Mouse (Mus musculus) embryo, embryonic 11 days (tissue): ENCODE results near the gene Atox1.
"Not testable (repeated sequence)": the region's sequence is repeated elsewhere in the genome, so short reads cannot be mapped to it uniquely, and the experiment has no call there.

Source experiments
- DNase-seq: peaks from one replicate; pipeline ENCODE4 v3.0.0-alpha.2; 2015

Atox1 gene

GRCm38 (mm10) chr11:55449531-55449930, 11.5 kb downstream of the Atox1 start:
- DNase-seq: no peak

GRCm38 (mm10) chr11:55446579-55446978, 14.5 kb downstream of the Atox1 start:
- DNase-seq: peak; percentile 82

GRCm38 (mm10) chr11:55444772-55445171, 16.3 kb downstream of the Atox1 start:
- DNase-seq: peak; percentile 93

- no peak for DNase-seq
Observed at GRCm38 (mm10) chr11:55439718-55440117, 21.3 kb downstream of the Atox1 start.

- no peak for DNase-seq
Observed at GRCm38 (mm10) chr11:55438031-55438430, 23.0 kb downstream of the Atox1 start.

- DNase-seq: no peak
Observed at GRCm38 (mm10) chr11:55436089-55436488, 24.9 kb downstream of the Atox1 start.

GRCm38 (mm10) chr11:55432981-55433380, 28.1 kb downstream of the Atox1 start:
- peak; percentile 15 for DNase-seq

- DNase-seq: no peak
Observed at GRCm38 (mm10) chr11:55429973-55430372, 31.1 kb downstream of the Atox1 start.

GRCm38 (mm10) chr11:55428186-55429012, 32.6 kb downstream of the Atox1 start:
- DNase-seq: peak; percentile 90

GRCm38 (mm10) chr11:55424746-55425360, 36.2 kb downstream of the Atox1 start:
- DNase-seq: no peak

- DNase-seq: peak; percentile 82
Observed at GRCm38 (mm10) chr11:55423756-55424155, 37.3 kb downstream of the Atox1 start.

- no peak for DNase-seq
Observed at GRCm38 (mm10) chr11:55422978-55423377, 38.1 kb downstream of the Atox1 start, which contains the start of gene Sparc. Gene Sparc (minus strand): TSS chr11:55423183.

- DNase-seq: peak; percentile 79
Observed at GRCm38 (mm10) chr11:55419678-55420307, 41.2 kb downstream of the Atox1 start.

GRCm38 (mm10) chr11:55419296-55419677, 41.8 kb downstream of the Atox1 start:
- DNase-seq: no peak

GRCm38 (mm10) chr11:55418704-55419061, 42.4 kb downstream of the Atox1 start:
- peak; percentile 20 for DNase-seq

- peak; percentile 90 for DNase-seq
Observed at GRCm38 (mm10) chr11:55417898-55418703, 42.9 kb downstream of the Atox1 start.

- no peak for DNase-seq
Observed at GRCm38 (mm10) chr11:55416609-55417265, 44.3 kb downstream of the Atox1 start.

GRCm38 (mm10) chr11:55415731-55416130, 45.3 kb downstream of the Atox1 start:
- DNase-seq: not testable (repeated sequence)

GRCm38 (mm10) chr11:55415036-55415704, 45.9 kb downstream of the Atox1 start:
- no peak for DNase-seq

GRCm38 (mm10) chr11:55414314-55414713, 46.7 kb downstream of the Atox1 start:
- no peak for DNase-seq

GRCm38 (mm10) chr11:55413416-55413796, 47.6 kb downstream of the Atox1 start:
- DNase-seq: no peak
